Mouse (Mus musculus): ENCODE results near the gene Nt5e. TPM values are rescaled to one million over a fixed set of nuclear protein-coding genes. Genes with fewer than 3 reads are reported as not detected.

Nt5e gene
- polyA plus RNA-seq, 1 experiment from 2014 or later, result 2.6 TPM

DNA sequence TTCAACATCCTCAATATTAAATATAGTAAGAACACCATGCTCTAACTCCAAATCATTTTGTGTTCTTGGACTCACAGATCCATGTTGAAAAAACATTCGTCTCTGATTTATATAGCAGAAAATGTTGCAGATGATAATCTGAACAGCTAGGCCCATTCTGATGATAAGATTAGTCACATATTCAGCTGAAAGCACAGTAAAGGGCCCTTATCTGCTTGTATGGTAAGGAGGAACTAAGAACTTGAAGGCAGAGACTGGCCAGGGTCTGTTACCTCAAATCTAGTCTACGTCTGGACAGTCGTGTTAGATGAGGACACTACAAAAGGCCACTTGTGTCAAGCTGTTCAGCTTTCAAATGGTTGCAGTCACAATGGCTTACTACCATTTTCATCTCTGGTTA is 52.1 kb downstream of the Nt5e start:
- Histone ChIP-seq H3K9ac (ENCODE audit: low read length) (no peak overlapping the region), H3K4me1 (ENCODE audit: control insufficient read depth, insufficient read depth, low read length) (no peaks in the 10 kb centered on the region)
- no peak for DNase-seq (ENCODE audit: low spot score)

DNA sequence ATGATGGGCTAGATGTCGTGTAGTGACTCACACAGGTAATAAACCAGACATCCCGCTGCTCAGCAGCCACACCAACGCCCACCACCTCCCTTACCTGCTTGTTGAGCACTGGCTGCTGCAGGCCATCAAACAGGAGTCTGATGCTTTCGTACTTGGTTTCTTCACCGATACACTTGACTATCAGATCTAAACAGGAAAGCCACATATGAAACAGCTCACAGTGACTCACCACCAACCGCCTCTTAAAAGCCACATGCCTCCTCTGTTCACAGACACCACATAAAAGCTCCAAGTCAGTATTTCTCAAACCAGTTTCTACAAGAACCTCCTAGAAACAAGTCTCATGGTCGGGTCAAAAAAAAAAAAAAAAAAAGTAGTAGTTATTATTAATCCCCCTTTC is 53.1 kb downstream of the Nt5e start:
- WGBS, result 74% methylated on average over 7 of the region's 7 CpGs
- H3K27me3 ChIP-seq (ENCODE audit: control insufficient read depth, insufficient read depth, low read length), result no peaks in the 10 kb centered on the region
- no peak overlapping the region for H3K4me2 ChIP-seq (ENCODE audit: low read depth, severe bottlenecking)
- H3K36me3 ChIP-seq (ENCODE audit: control insufficient read depth, insufficient read depth, low read length), result peaks cover 2% of the 10 kb centered on the region; the same call in 1 of the 2 replicates
- no peak overlapping the region for H3K4me3 ChIP-seq (ENCODE audit: low read depth, low read length)
- H3K27ac ChIP-seq (replicated peaks; ENCODE audit: low read depth, low read length), result no peak overlapping the region
- no peak for ATAC-seq (ENCODE audit: insufficient number of reproducible peaks, low FRiP score, low TSS enrichment, low read depth)
- H3K9ac ChIP-seq (ENCODE audit: low read length), result no peak overlapping the region
- no peak for DNase-seq (ENCODE audit: low spot score)
- no peaks in the 10 kb centered on the region for H3K4me1 ChIP-seq (ENCODE audit: control insufficient read depth, insufficient read depth, low read length)
- no peaks in the 10 kb centered on the region for H3K9me3 ChIP-seq (ENCODE audit: control insufficient read depth, low read length)

More for the DNA sequence above, 52.1 kb downstream of the Nt5e start:
- no peak overlapping the region for H3K4me3 ChIP-seq (ENCODE audit: low read depth, low read length)
- H3K36me3 ChIP-seq (ENCODE audit: control insufficient read depth, insufficient read depth, low read length), result peaks cover 2% of the 10 kb centered on the region; the same call in 1 of the 2 replicates
- WGBS, result 89% methylated on average over 3 of the region's 3 CpGs
- no peak overlapping the region for H3K4me2 ChIP-seq (ENCODE audit: low read depth, severe bottlenecking)
- H3K9me3 ChIP-seq (ENCODE audit: control insufficient read depth, low read length), result no peaks in the 10 kb centered on the region
- no peak for ATAC-seq (ENCODE audit: insufficient number of reproducible peaks, low FRiP score, low TSS enrichment, low read depth)
- H3K27ac ChIP-seq (replicated peaks; ENCODE audit: low read depth, low read length), result no peak overlapping the region
- no peaks in the 10 kb centered on the region for H3K27me3 ChIP-seq (ENCODE audit: control insufficient read depth, insufficient read depth, low read length)

DNA sequence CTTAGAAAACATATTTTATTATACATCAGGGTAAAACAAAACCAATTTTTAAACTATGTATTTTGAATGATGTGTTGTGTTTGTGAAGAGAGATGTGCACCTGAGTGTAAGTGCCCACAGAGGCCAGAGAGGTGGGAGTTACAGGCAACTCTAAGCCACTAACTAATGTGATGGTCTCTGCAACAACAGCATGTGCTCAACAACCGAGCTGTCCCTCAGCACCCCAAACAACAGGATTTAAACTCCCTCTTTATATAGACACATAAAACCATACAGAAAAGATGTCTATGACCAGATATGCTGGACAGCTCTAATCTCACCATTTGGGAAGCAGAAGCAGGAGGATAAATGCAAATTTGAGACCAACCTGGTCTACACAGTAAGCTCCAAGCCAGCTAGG is 53.5 kb downstream of the Nt5e start:
- Histone ChIP-seq H3K27me3 (ENCODE audit: control insufficient read depth, insufficient read depth, low read length) (no peaks in the 10 kb centered on the region), H3K9ac (ENCODE audit: low read length) (no peak overlapping the region), H3K4me3 (ENCODE audit: low read depth, low read length) (no peak overlapping the region), H3K9me3 (ENCODE audit: control insufficient read depth, low read length) (no peaks in the 10 kb centered on the region), H3K36me3 (ENCODE audit: control insufficient read depth, insufficient read depth, low read length) (peaks cover 2% of the 10 kb centered on the region; the same call in 1 of the 2 replicates), H3K27ac (replicated peaks; ENCODE audit: low read depth, low read length) (no peak overlapping the region), H3K4me2 (ENCODE audit: low read depth, severe bottlenecking) (no peak overlapping the region), H3K4me1 (ENCODE audit: control insufficient read depth, insufficient read depth, low read length) (no peaks in the 10 kb centered on the region)
- WGBS, result 81% methylated on average over 1 of the region's 1 CpGs
- DNase-seq (ENCODE audit: low spot score), result no peak
- no peak for ATAC-seq (ENCODE audit: insufficient number of reproducible peaks, low FRiP score, low TSS enrichment, low read depth)

DNA sequence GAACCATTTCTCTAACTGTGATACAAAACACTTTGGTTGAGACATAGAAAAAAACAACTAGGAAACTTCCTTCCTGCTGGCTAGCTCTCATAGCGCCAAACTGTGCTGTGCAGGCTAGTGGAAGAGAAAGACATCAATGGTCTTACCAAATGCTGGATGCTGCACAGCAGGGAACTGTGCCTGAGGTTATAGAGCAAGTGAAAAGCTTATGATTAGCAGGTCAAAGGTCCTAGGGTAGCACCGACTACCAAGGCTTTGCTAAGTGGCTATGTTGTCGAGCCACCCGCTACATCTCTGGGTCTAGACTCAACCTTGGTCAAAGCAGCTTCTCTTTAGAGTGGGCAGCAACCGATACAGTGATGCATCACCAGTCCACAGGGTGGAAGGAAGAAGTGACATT is 61.8 kb downstream of the Nt5e start:
- H3K4me1 ChIP-seq (ENCODE audit: control insufficient read depth, insufficient read depth, low read length), result no peaks in the 10 kb centered on the region
- H3K27ac ChIP-seq (replicated peaks; ENCODE audit: low read depth, low read length), result no peak overlapping the region
- no peak overlapping the region for H3K9ac ChIP-seq (ENCODE audit: low read length)
- H3K4me3 ChIP-seq (ENCODE audit: low read depth, low read length), result no peak overlapping the region
- no peak for DNase-seq (ENCODE audit: low spot score)
- no peaks in the 10 kb centered on the region for H3K27me3 ChIP-seq (ENCODE audit: control insufficient read depth, insufficient read depth, low read length)
- 78% methylated on average over 5 of the region's 5 CpGs for WGBS
- no peaks in the 10 kb centered on the region for H3K9me3 ChIP-seq (ENCODE audit: control insufficient read depth, low read length)
- no peak for ATAC-seq (ENCODE audit: insufficient number of reproducible peaks, low FRiP score, low TSS enrichment, low read depth)
- H3K36me3 ChIP-seq (ENCODE audit: control insufficient read depth, insufficient read depth, low read length), result no peaks in the 10 kb centered on the region; the same call in 1 of the 2 replicates
- H3K4me2 ChIP-seq (ENCODE audit: low read depth, severe bottlenecking), result no peak overlapping the region

DNA sequence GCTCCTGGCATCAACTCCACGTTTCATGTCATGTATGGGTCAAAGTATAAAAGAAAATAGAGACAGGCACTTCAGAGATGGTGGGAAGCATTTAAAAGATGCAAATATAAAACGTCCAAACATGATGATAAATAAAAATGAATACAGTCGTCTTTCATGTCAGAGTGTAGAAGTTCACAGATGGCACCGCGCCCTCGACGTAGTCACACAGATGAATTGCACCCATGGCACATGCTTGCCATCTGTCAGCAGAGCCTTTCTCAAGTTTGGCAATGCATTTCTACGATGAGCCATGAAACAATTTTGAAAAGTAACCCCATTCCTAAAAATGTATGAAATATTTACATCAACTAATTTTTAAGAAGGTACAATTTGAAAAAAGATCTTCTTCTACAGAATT is 67.9 kb downstream of the Nt5e start:
- H3K4me1 ChIP-seq (ENCODE audit: control insufficient read depth, insufficient read depth, low read length), result no peaks in the 10 kb centered on the region
- H3K27ac ChIP-seq (replicated peaks; ENCODE audit: low read depth, low read length), result no peak overlapping the region
- no peaks in the 10 kb centered on the region for H3K9me3 ChIP-seq (ENCODE audit: control insufficient read depth, low read length)
- no peak overlapping the region for H3K4me3 ChIP-seq (ENCODE audit: low read depth, low read length)
- no peak for ATAC-seq (ENCODE audit: insufficient number of reproducible peaks, low FRiP score, low TSS enrichment, low read depth)
- H3K27me3 ChIP-seq (ENCODE audit: control insufficient read depth, insufficient read depth, low read length), result no peaks in the 10 kb centered on the region
- no peak overlapping the region for H3K9ac ChIP-seq (ENCODE audit: low read length)
- DNase-seq (ENCODE audit: low spot score), result no peak
- H3K36me3 ChIP-seq (ENCODE audit: control insufficient read depth, insufficient read depth, low read length), result no peaks in the 10 kb centered on the region; the same call in 1 of the 2 replicates
- no peak overlapping the region for H3K4me2 ChIP-seq (ENCODE audit: low read depth, severe bottlenecking)
- WGBS, result 94% methylated on average over 8 of the region's 8 CpGs

DNA sequence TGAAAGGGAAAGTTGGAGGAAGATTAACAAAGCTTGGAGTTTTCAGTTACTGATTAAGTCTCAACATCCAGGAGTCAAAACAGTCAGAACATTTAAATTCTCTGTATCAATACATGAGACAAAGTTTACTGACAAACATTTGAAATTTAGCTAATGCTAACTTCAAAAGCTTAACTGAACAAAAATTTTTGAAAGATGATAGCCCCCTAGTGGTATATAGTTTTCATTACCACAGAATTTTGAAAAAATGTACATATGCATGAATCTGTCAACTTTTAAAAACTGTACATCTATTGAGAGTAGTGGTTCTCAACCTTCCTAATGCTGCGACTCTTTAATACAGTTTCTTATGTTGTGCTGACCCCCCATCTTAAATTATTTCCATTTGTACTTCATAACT is 71.5 kb downstream of the Nt5e start:
- WGBS, result 88% methylated on average over 1 of the region's 1 CpGs
- Histone ChIP-seq H3K27ac (replicated peaks; ENCODE audit: low read depth, low read length) (no peak overlapping the region), H3K4me3 (ENCODE audit: low read depth, low read length) (no peak overlapping the region), H3K9ac (ENCODE audit: low read length) (no peak overlapping the region), H3K27me3 (ENCODE audit: control insufficient read depth, insufficient read depth, low read length) (no peaks in the 10 kb centered on the region), H3K36me3 (ENCODE audit: control insufficient read depth, insufficient read depth, low read length) (no peaks in the 10 kb centered on the region; the same call in 1 of the 2 replicates), H3K4me2 (ENCODE audit: low read depth, severe bottlenecking) (no peak overlapping the region), H3K4me1 (ENCODE audit: control insufficient read depth, insufficient read depth, low read length) (no peaks in the 10 kb centered on the region), H3K9me3 (ENCODE audit: control insufficient read depth, low read length) (no peaks in the 10 kb centered on the region)
- DNase-seq (ENCODE audit: low spot score) (no peak), ATAC-seq (ENCODE audit: insufficient number of reproducible peaks, low FRiP score, low TSS enrichment, low read depth) (no peak)

DNA sequence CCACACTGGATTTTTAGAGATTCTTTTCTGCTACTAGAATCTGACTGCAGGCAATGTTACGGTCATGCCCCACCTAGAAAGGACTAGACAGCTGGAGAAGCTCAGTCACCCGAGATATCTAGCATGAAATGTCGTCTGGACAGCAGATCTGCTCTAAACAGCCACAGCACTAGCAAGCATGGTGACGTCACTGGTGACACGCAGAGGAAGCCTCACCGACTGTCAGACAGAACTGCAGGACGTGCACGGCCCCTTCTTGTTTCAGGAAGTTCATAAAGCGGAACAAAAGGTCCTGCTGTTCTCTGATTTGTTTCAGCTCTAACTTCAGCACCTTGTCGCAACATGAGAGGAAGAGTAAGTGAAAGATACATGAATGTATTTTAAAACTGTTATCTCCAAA is 77.1 kb downstream of the Nt5e start:
- Histone ChIP-seq H3K9ac (ENCODE audit: low read length) (no peak overlapping the region), H3K4me3 (ENCODE audit: low read depth, low read length) (no peak overlapping the region), H3K4me1 (ENCODE audit: control insufficient read depth, insufficient read depth, low read length) (no peaks in the 10 kb centered on the region), H3K27ac (replicated peaks; ENCODE audit: low read depth, low read length) (no peak overlapping the region), H3K36me3 (ENCODE audit: control insufficient read depth, insufficient read depth, low read length) (no peaks in the 10 kb centered on the region), H3K27me3 (ENCODE audit: control insufficient read depth, insufficient read depth, low read length) (no peaks in the 10 kb centered on the region), H3K9me3 (ENCODE audit: control insufficient read depth, low read length) (no peaks in the 10 kb centered on the region), H3K4me2 (ENCODE audit: low read depth, severe bottlenecking) (no peak overlapping the region)
- no peak for ATAC-seq (ENCODE audit: insufficient number of reproducible peaks, low FRiP score, low TSS enrichment, low read depth)
- WGBS, result 84% methylated on average over 10 of the region's 10 CpGs
- DNase-seq (ENCODE audit: low spot score), result no peak

DNA sequence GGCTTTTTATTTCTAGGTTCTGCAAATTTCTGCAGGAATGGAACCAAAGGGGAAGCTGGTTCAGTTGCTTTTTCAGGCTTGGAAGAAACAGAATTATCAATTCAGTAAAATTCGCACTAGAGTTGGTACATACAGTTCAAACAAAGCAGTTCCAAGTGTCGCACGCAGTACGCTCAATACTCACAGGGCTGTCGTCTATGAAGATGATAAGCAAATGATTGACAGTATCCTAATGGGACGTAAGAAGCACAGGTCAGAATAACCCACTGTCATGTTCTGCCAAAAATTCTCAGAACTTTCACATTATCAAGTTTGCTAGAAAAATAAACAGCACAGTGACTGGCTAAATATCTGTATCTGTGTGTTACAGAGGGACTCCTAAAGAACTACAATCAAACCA is 77.5 kb downstream of the Nt5e start:
- no peak overlapping the region for H3K9ac ChIP-seq (ENCODE audit: low read length)
- no peak for DNase-seq (ENCODE audit: low spot score)
- ATAC-seq (ENCODE audit: insufficient number of reproducible peaks, low FRiP score, low TSS enrichment, low read depth), result no peak

DNA sequence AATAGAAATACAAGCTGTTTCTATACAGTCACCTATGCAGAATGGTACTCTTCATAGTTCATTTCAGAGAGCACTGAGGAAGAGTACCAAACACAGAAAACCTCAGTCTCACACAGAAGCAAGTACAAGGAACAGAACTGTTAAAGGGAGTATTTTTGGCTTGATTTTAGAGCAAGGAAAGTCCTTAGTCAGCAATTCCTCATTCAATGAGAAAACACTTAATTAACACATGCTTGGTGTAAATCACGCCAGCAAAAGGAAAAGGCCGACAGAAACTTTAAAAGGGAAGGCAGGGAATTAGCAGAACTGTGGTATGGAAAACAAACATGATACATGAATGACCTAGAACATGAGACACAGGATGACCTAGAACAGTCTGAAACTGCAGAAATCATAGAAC is 83.0 kb downstream of the Nt5e start:
- Histone ChIP-seq H3K27me3 (ENCODE audit: control insufficient read depth, insufficient read depth, low read length) (no peaks in the 10 kb centered on the region), H3K9ac (ENCODE audit: low read length) (no peak overlapping the region), H3K36me3 (ENCODE audit: control insufficient read depth, insufficient read depth, low read length) (no peaks in the 10 kb centered on the region), H3K4me2 (ENCODE audit: low read depth, severe bottlenecking) (no peak overlapping the region), H3K27ac (replicated peaks; ENCODE audit: low read depth, low read length) (no peak overlapping the region), H3K4me3 (ENCODE audit: low read depth, low read length) (no peak overlapping the region), H3K4me1 (ENCODE audit: control insufficient read depth, insufficient read depth, low read length) (no peaks in the 10 kb centered on the region), H3K9me3 (ENCODE audit: control insufficient read depth, low read length) (no peaks in the 10 kb centered on the region)
- ATAC-seq (ENCODE audit: insufficient number of reproducible peaks, low FRiP score, low TSS enrichment, low read depth), result no peak
- WGBS, result 83% methylated on average over 2 of the region's 2 CpGs
- DNase-seq (ENCODE audit: low spot score), result no peak

More for the DNA sequence above, 77.5 kb downstream of the Nt5e start:
- H3K4me2 ChIP-seq (ENCODE audit: low read depth, severe bottlenecking), result no peak overlapping the region
- H3K36me3 ChIP-seq (ENCODE audit: control insufficient read depth, insufficient read depth, low read length), result no peaks in the 10 kb centered on the region
- no peaks in the 10 kb centered on the region for H3K9me3 ChIP-seq (ENCODE audit: control insufficient read depth, low read length)
- no peaks in the 10 kb centered on the region for H3K4me1 ChIP-seq (ENCODE audit: control insufficient read depth, insufficient read depth, low read length)
- H3K4me3 ChIP-seq (ENCODE audit: low read depth, low read length), result no peak overlapping the region
- WGBS, result 91% methylated on average over 6 of the region's 6 CpGs
- no peak overlapping the region for H3K27ac ChIP-seq (replicated peaks; ENCODE audit: low read depth, low read length)
- H3K27me3 ChIP-seq (ENCODE audit: control insufficient read depth, insufficient read depth, low read length), result no peaks in the 10 kb centered on the region
